Mouse (Mus musculus) frontal cortex, postnatal 25 days (tissue): ENCODE measurements around the gene Efcab6.

Source experiments
- DNase-seq, 2 experiments: peaks; one replicate each; pipeline ENCODE4 v3.0.0; 2022; ENCODE audit warnings: low spot score in 2 of 2

Efcab6 gene

DNA sequence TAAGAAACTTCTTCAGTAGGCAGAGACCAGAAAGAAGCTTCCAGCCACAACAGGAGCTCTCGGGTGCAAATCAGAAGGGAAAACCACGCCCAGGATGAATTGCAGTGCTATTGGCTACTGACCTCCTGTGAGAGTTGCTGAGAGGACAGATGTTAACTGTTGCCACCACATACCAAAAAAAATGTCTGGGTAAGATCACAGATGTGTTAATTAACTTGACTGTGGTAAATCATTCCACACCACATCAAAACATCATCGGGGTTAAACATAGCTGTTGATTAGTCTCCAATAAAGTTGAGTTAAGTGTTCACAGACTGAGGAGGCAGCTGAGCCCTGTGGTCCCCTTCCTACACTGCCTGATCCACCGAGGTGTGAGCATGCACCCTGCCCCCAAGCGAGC lies 88.1 kb downstream of the Efcab6 start:
- no peak for DNase-seq

DNA sequence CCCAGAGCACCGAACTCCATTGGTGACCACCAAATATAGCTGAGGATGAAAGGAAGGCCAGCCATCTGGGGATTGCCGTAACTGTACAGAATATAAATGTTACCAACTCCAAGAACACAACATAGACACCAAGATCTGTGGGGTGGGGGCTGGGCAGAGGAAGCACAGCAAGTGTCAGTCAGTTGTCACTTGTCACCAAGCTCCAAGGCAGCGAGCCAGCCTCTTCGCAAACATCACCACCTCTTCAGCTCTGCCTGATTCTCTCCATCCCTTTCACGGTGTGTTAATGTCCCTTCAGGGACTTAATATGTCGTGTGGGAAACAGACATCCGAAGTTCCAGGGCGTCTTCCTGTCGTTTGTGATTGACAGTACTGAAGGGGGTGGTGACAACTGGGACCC lies 93.0 kb downstream of the Efcab6 start:
- no peak for DNase-seq

DNA sequence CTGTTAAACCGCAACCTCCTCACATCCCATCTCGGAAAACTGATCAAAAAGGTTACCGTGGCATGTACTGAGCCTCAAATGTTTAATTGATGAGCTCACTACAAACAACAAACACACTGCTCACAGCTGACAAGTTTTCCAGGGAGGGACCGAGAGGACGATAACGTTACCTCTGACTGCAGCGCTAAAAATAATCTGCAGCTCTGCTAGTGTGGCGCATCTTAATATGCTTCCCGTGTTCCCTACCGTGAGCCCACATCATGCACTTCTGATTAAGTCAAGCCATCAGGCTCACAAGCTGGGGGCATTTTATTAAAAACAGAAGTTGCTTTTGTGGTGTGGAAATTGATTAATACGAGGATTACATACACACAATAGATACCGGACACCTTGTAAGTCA lies 97.4 kb downstream of the Efcab6 start:
- no peak for DNase-seq

DNA sequence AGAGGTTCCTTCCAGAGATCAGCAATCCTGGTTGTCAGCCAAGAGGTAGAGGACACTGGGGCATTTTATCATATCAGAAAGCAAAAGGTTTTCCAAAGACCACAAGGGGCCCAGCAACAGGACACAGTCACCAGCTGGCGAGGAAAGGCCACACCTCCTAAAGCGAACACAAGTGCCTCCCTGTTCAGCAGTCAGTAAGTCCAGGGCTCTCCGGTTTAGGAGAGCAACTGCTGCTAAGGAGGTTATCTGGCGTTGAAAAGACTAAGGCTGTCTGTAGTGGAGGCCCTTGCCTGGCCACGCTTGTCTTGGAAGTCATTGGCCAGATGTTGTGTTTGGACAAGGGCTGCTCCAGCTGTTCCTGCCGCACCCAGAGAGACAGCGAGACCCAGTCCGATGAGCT lies 100.1 kb downstream of the Efcab6 start:
- DNase-seq, result no peak

DNA sequence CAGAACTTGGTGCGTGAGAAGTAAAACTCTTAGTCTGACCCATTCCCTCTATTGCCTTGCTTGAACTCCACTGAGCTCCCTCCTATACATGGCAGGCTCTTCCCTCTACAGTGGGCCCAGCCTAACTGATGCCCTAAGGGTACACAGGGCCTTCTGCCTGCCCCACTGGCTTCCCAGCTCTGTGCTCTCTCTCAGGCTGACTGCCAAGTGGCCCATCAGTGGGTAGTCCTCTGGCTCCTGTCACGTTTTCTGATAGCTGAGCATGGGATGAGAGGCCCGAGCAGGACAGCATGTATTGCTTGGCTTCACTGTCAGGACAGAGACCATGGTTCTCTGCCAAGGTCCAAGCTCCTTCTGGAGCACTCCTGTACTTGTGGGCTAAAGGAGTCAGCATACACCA lies 106.8 kb downstream of the Efcab6 start:
- no peak for DNase-seq

DNA sequence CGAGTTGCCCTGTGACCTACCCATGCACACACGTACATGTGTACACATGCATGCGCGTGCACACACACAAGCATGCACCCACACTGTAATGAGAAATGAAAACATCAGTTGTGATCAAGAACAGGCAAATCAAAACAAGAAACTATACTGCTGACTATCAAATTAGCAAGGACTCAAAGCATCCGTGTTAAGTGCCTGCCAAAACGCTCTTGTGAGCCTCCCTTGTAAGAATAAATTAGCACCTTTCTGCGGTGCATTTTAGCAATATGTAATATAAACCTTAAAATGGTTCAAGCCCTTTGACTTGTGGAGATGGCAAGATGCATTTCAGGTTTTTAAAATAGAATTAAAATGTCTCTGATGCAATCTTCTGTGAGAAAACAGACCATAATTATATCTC lies 108.2 kb downstream of the Efcab6 start:
- DNase-seq, result no peak

DNA sequence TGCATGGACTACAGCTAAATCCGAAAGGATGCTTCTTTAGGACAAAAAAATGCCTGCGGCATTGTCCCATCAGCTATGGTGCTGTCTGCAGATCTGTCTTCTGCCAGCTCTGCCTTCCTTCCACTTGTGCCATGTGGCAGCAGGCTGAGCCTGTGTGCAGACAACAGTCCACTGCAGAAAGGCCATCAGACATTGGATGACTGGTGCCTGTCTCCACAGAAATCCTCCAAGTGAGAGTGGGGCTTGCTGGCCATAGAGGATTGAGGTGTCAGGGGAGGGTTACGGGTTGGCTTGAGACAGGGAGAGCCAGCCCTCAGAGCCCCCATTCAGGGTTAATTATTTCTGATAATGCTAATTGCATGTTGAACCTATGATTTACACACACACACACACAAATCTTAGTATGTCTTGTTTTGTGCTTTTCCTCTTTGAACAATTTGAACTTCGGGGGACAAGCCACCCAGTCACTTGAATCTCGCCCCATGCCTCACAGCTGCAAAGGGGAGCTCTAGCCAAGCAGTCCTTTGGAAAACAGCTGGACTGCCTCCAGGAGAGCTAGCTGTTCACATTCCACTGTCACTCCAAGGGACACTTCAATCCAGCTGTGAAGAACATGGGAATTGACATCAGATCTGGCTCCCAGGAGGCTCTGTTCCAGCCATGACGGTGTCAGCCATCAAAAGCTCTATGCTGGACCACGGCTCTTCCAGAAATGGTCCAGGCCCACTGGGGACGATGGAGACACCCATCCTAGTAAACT lies 109.1 kb downstream of the Efcab6 start:
- no peak for DNase-seq

DNA sequence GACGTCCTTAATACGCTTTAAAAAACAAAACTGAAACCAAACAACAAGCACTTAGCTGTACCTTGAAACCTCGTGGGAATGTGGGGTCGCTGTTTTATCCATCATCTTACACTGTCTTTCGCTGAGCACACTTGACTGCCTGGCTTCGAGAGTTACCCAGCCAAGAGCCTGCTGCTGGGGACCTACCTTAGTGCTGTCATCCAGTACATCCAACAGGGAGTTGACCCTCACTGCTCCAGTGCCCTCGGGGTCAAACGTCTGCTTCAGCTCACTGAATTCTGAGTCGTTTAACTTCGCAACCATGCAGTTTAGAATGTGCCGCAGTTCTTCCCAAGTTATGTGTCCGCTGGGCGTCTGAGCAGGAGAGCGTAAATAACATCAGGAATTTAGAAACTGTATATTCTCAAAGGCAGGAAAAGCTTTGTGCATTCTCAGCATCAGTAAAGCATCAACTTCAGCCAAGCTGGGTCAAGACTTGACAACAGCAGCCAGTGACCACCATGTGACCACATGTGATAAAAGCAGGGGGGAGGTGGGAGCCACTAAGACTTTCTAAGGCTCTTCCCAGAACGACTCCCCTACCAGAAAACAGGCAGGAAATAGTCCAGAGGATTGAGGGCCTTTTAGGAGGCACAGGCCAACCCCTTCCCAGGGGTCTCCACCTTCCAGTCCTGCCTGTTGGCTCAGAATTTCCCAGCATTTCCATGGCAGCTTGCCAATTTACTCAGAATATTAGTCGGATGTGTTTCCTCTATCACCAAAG lies 115.3 kb downstream of the Efcab6 start:
- DNase-seq, result no peak

DNA sequence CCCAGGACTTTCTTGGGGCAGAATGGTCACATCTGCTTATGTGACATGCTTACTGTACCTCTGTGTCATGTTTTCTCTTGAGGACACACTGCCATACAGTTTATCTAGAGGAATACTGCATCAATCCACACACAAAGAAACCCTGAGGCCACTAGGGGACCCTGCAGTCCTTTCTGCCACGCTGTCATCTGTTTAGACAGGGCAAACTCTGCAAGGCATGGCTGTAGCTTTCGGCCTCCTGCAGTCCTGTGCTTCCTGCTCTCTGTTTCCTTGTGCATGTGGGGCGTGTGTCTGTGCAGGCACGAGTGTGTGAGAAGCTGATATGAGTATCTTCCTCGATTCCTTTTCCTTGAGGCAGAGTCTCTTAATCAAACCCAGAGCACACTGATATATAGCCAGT lies 125.5 kb downstream of the Efcab6 start:
- no peak for DNase-seq

DNA sequence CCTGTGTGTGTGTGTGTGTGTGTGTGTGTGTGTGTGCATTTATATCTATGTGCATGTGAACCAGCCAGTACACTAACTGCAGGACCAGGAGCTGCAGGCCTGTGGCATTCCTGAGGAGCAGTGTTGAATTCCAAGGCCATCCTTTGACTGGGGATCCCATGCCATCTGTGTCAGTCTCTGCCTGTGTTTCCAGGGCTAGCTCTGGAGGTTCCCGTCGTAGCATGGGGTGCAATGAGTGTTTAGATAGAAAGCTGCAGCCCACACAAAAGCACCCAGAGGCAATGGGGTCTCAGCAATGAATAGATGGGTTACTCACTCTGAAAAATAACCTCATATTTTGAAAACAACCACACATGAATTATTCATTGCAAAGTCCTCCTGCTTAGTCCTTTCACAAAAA lies 126.7 kb downstream of the Efcab6 start:
- no peak for DNase-seq

DNA sequence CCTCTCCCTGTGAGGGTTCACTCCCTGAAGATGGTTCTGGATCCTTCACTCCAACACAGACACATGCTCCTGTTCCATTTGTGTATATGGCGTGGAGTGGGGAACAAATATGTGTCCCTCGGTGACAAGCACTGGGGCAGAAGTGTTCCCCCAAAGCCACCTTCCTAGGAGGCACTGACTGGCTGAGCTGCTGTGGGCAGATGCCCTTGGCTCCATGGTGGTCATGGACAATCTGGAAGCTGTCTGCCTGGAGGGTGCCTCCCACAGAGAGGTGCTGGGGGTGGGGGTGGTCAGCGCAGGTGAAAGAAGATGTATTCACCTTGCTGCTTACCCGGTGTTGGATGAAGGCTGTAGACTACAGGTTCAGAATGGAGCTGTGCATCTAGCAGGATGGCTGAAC lies 128.7 kb downstream of the Efcab6 start:
- no peak for DNase-seq

DNA sequence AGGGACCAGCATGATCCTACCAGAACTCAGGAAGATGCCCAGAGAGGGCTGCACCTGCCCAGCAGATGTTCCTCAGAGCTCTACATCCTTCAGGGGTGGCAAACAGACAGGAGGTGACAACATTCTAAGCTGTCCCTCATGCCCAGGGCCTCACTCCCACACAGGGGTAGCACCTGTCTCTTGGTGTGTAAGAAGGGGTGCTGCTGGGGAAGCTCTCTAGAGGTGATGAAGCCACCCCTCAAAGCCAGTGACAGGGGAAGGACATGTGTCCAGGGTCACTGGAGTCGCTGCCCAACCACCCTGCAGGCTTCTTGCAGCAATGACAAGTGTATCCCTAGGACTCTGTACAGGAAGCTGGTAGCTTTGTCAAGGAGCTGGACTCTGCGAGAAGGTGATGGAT lies 130.4 kb downstream of the Efcab6 start:
- no peak for DNase-seq

DNA sequence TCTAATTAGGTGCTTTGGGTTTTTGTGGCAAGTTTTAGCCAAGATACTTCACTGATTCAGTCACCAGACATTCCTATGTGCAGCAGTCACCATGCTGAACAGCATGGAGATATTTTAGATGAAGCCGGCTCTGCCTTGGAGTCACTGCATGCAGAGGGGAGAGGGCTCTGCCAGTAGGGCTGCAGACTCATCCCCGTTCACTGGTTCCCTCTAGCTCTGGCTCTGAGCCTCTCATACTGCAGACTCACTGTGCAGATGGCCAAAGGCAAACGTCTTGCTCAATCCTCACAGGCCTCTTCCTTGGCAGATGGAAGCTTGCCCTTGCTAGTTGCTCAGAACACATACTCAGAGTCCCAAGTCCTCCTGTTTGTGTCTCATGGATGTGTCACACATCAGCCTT lies 139.8 kb downstream of the Efcab6 start:
- DNase-seq, result no peak

DNA sequence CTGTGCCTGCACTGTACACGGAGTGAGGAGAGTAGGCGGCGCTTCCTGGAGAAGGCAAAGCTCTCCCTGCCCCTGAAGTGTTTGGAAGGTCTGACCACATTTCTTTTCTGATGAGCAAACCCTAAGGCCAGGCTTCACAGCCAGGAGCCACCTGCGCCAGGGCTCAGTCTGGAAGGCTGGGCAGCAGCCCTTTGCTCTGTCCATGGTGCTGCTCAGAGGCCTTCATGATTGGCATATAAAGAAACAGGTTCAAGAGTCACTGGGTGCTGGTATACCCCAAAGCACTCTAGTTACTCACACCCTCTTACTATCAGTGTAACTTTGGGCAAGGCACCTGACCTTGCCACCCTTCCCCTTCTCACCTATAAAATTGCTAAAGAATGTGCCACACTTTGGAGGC lies 140.5 kb downstream of the Efcab6 start:
- DNase-seq, result no peak

DNA sequence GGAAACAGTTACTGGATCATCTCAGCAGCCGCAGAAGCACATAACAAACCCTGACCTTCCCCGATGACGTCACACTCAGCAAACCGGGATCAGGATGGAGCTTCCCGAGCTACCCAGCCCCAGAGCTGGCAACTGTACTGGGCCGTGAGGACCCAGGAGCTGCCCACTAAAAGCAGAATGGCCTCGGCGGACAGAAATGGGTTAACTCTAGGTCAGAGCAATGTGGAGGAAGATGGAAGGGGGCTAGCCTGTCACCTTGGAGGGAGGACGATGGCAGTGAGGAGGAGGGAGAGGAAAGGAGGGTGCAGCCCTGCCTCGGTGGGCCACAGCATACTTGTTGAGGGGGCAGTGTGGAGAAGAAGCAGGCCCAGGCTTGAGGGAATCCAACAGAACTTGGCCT lies 149.8 kb downstream of the Efcab6 start:
- DNase-seq, result no peak

DNA sequence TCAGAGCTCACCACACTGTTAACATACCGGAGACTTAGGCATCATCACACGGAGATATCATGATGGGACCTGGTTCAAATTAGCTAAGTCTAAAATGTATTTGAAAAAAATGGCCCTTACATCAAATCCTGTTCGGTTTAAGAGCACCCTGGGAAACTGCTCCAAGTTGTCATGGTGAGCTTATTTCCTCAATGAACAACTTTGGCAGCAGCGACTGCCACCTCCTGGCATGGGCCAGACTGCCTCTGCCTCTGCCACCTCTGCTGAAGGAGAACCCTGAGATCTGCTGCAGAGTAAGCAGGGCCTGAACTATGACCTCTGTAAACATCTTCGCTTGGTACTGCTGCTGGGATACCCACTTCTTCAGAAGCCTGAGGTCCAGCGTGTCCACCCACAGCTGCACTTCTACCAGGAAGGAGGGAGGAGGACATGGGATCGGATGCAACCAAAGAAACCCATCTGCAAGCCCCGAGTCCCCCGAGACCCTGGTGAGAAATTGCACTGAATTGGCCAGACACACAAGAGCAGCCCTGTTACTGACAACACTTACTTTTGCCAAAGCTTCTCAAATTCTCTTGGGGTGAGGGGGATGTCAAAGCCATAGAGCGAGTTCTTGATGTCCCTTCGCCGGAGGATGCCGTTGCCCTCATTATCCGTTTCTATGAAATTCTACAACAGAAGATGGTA lies 152.0 kb downstream of the Efcab6 start:
- DNase-seq, result no peak

DNA sequence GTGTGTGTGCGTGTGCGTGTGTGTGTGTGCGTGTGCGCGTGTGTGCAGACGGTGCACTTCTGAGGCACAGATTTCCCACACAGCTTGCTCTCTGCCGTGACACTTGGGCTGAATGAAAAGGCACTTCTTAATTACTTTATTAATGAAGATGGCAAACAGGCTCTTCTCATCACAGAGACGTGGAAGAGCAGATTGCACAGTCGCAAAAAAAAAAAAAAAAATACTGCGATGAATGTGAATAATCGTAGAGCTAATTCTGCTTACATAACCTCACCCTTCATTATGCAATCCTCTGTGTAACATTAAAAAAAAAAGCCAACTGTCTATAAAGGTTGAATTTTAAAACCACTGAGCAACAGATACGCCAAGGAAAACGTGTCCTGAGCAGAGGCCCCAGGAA lies 158.7 kb downstream of the Efcab6 start:
- DNase-seq, result no peak

DNA sequence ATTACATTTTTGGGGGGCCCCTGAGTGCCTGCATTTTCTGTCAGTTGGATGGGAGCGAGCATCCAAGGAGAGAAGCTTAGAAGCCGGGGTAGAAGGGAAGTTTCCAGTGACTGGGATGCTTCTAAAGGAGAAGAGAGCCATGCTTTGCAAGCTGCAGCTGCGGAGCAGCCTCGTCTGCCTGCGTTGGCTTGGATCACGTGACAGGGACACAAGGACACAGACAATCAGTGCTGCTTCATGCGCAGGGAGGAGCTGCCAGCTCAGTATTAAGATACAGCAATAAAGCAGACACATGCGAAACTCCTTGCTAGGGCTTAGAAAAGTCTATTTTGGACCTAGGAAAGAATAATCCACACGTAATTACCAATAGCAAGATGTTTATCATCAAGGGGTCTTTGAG lies 167.9 kb downstream of the Efcab6 start:
- DNase-seq, result peak in 1 of 2 experiments; percentile 29

DNA sequence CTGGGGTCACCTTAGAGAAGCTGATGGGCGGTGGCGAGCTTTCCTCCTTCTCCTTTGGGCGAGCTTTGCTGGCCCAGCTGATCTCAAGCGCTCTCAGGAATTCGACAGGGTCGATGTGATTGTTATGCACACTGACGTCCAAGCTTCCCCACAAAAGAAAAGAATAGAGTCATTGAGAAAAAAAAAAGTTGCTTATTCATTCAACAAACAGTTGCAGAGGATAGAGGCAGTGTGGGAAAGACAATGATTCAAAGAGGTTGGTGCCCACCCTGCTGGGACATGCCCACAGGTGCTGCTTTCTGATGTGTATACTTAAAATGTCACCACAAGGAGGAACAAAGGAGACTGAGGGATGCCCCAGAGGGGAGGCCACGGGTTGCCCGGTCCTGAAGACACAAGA lies 169.2 kb downstream of the Efcab6 start:
- no peak for DNase-seq

DNA sequence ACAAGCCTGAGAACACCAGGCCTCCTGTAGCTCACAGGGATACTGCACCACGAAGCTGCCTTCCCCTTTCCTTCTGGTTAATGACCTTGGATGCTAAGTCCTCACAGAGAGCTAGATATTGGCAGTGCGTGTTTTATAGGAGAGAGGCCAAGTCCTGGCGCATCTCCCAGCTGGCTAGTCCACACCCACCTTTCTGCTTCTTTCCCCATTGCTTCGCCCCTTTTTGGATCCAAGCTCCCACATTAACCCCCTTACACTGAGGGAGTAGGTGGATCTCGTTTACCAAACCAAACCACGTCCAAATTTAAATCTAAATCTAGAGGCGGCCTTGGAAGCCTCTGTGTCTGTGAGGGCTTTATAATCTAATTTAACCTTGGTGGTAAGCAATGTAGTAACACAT lies 170.9 kb downstream of the Efcab6 start:
- no peak for DNase-seq

DNA sequence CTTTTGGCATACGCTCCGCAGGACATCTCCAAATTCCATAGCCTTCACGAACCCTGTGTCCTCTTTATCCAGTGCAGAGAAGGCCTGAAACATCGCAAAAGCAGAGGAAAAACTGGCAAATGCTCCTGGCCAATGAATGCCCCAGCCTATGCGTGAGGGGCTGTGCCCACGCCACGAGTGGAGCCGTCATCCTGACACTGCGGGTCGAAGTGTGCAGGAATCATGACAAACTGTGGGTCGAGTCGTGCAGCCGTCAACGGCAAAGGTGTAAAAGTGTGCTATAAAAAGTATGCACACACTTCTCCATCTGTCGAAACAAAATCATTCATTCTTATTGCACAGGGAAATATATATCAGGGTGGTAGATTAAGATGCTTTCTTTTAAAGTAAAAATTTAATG lies 172.3 kb downstream of the Efcab6 start:
- DNase-seq, result no peak

DNA sequence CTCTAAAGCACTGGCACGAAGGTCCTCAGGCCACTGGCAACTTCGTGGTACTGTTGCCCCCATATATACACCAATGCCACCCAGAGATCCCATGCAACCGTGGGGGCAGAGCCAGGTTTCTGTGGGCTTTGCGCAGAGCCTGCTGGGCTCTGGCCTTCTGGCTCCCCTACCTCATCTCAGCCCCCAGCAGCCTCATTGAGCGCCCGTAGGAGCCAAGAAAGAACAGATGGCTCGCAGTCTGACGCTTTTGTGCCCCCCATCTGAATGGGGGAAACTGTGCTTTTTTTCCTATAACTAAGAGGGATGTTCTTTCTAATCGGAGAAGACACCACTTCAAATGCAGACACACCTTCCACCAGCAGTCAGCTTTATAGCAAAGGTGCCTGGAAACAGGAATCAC lies 180.9 kb downstream of the Efcab6 start:
- no peak for DNase-seq

DNA sequence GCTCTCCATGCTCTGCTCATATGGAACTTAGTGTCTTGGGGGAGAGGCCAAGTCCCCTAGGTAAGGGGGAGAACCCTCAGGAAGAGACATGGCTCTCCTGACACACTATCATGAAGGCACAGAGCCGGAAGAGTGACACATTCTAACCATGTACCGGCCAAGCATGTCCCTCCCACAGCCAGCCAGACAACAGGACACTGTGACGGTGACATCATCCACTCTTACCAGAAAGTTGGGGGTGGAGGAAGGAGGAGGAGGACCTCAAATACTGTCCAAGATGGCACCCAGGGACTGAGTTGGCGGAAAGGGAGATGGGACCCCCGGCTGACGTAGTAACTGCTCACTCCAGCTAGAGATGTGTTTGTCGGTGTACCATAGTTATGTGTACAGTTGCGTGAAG lies 181.4 kb downstream of the Efcab6 start:
- no peak for DNase-seq
